Mouse (Mus musculus) MEL (cell line): ENCODE results near the gene Fank1. TPM values are rescaled to one million over a fixed set of nuclear protein-coding genes. Genes with fewer than 3 reads are reported as not detected.

ENCODE experiments used
- DNase-seq: peaks from one replicate; pipeline ENCODE4 v3.0.0; 2011; ENCODE audit warnings: low read depth, low spot score
- H3K27ac ChIP-seq: 2 replicates; pipeline ENCODE4 v1.5.1; 2012; ENCODE audit warnings: low read depth, mild to moderate bottlenecking, control low read depth, low read length, moderate library complexity; ENCODE audit not compliant: control insufficient read depth
- H3K27me3 ChIP-seq, 2 experiments: fragments of 150-350 bp in 1 of 2; sonication (generic) in 1 of 2; 2 replicates each; pipeline ENCODE4 v1.6.1; 2012; ENCODE audit warnings: low read length in 2 of 2, mild to moderate bottlenecking in 2 of 2, improper control_type of control experiment in 1 of 2, moderate library complexity in 1 of 2; ENCODE audit not compliant: insufficient read depth in 2 of 2, control insufficient read depth in 1 of 2
- H3K36me3 ChIP-seq, 2 experiments: 2 replicates each; pipeline ENCODE4 v1.6.1; 2012 to 2014; ENCODE audit warnings: low read length in 2 of 2, improper control_type of control experiment in 1 of 2, inconsistent platforms in 1 of 2, mild to moderate bottlenecking in 1 of 2; ENCODE audit not compliant: insufficient read depth in 2 of 2, control insufficient read depth in 1 of 2
- H3K4me1 ChIP-seq, 2 experiments: fragments of 150-350 bp in 1 of 2; sonication (generic) in 1 of 2; 2 replicates each; pipeline ENCODE4 v1.6.1; 2012; ENCODE audit warnings: low read length in 2 of 2, improper control_type of control experiment in 1 of 2, mild to moderate bottlenecking in 1 of 2; ENCODE audit not compliant: insufficient read depth in 2 of 2, control insufficient read depth in 1 of 2
- H3K4me3 ChIP-seq, 2 experiments: fragments of 150-350 bp in 1 of 2; sonication (generic) in 1 of 2; 2 replicates each; pipeline ENCODE4 v1.5.1; 2012; ENCODE audit warnings: low read depth in 2 of 2, low read length in 2 of 2, mild to moderate bottlenecking in 2 of 2, moderate library complexity in 2 of 2, control low read depth in 1 of 2, improper control_type of control experiment in 1 of 2; ENCODE audit not compliant: control insufficient read depth in 1 of 2, insufficient read depth in 1 of 2
- H3K79me2 ChIP-seq: 2 replicates; pipeline ENCODE4 v1.6.1; 2012; ENCODE audit warnings: mild to moderate bottlenecking, low read length, moderate library complexity; ENCODE audit not compliant: control insufficient read depth, poor library complexity, insufficient read depth
- H3K9ac ChIP-seq: 2 replicates; pipeline ENCODE4 v1.6.1; 2012; ENCODE audit warnings: low read depth, mild to moderate bottlenecking, control low read depth, low read length, moderate library complexity; ENCODE audit not compliant: control insufficient read depth, poor library complexity, severe bottlenecking
- H3K9me3 ChIP-seq: fragments of 150-350 bp; sonication (generic); replicated peaks from 2 replicates; pipeline ENCODE4 v1.6.1; 2012; ENCODE audit warnings: mild to moderate bottlenecking, low read length, improper control_type of control experiment, moderate library complexity; ENCODE audit not compliant: insufficient read depth
- ETS1 ChIP-seq: IDR thresholded peaks from 2 replicates; pipeline ENCODE4 v1.6.1; 2012; ENCODE audit warnings: low read depth, mild to moderate bottlenecking, inconsistent platforms, low read length, improper control_type of control experiment, moderate library complexity
- GATA1 ChIP-seq: IDR thresholded peaks from 2 replicates; pipeline ENCODE4 v1.6.1; 2011; ENCODE audit warnings: low read depth, low read length, improper control_type of control experiment
- KAT2A ChIP-seq: conservative IDR thresholded peaks from 2 replicates; pipeline ENCODE4 v1.6.1; 2012; ENCODE audit warnings: low read depth, low read length, improper control_type of control experiment, inconsistent platforms
- MAX ChIP-seq: IDR thresholded peaks from 2 replicates; pipeline ENCODE4 v1.6.1; 2011; ENCODE audit warnings: low read length, improper control_type of control experiment
- MXI1 ChIP-seq: IDR thresholded peaks from 2 replicates; pipeline ENCODE4 v1.6.1; 2011; ENCODE audit warnings: mild to moderate bottlenecking, low read depth, low read length, improper control_type of control experiment
- MYB ChIP-seq: IDR thresholded peaks from 2 replicates; pipeline ENCODE4 v1.6.1; 2011; ENCODE audit warnings: mild to moderate bottlenecking, low read depth, low read length, improper control_type of control experiment
- POLR2AphosphoS2 ChIP-seq: IDR thresholded peaks from 2 replicates; pipeline ENCODE4 v1.6.1; 2011; ENCODE audit warnings: low read length, improper control_type of control experiment
- RCOR1 ChIP-seq: IDR thresholded peaks from 2 replicates; pipeline ENCODE4 v1.6.1; 2012; ENCODE audit warnings: low read depth, mild to moderate bottlenecking, inconsistent platforms, low read length, improper control_type of control experiment
- ZC3H11A ChIP-seq: IDR thresholded peaks from 2 replicates; pipeline ENCODE4 v1.6.1; 2012; ENCODE audit warnings: low read depth, mild to moderate bottlenecking, inconsistent platforms, low read length, improper control_type of control experiment
- ZNF384 ChIP-seq: IDR thresholded peaks from 2 replicates; pipeline ENCODE4 v1.6.1; 2012; ENCODE audit warnings: low read depth, mild to moderate bottlenecking, inconsistent platforms, low read length, improper control_type of control experiment
- polyA plus RNA-seq, 2 experiments: library from polyadenylated mRNA; stranded (reverse) in 1 of 2; unstranded in 1 of 2; fragments of >175 nt in 1 of 2; fragments of >200 nt in 1 of 2; gene quantifications; 2 replicates each; pipeline versions ENCODE4 v1.2.1 to v1.2.4; 2012; ENCODE audit warnings: low replicate concordance in 2 of 2, low read depth in 1 of 2; ENCODE audit not compliant: insufficient read length in 2 of 2, insufficient read depth in 1 of 2, missing spikeins in 1 of 2
- total RNA-seq: library from RNA; depleted of rRNA; stranded (reverse); fragments of 300-350 nt; gene quantifications from 2 replicates; pipeline ENCODE4 v1.2.3, GENCODE M21; 2012

Gene Fank1
- total and polyA plus RNA-seq, 3 experiments: 0.17 to 1.8 TPM; not detected in 1

GRCm38 (mm10) chr7:133729351-133729750 is 47.3 kb upstream of the Fank1 start:
- no peaks in the 10 kb centered on the region for H3K36me3 ChIP-seq
- no peak overlapping the region for H3K9ac ChIP-seq
- DNase-seq: no peak
- no peaks in the 10 kb centered on the region for H3K79me2 ChIP-seq
- H3K27me3 ChIP-seq: no peaks in the 10 kb centered on the region
- H3K9me3 ChIP-seq: no peaks in the 10 kb centered on the region
- H3K4me1 ChIP-seq: no peaks in the 10 kb centered on the region
- H3K4me3 ChIP-seq: no peak overlapping the region
- H3K27ac ChIP-seq: no peak overlapping the region
- TF ChIP-seq ZC3H11A (no peak), MAX (no peak), POLR2AphosphoS2 (no peak), RCOR1 (no peak)

DNA sequence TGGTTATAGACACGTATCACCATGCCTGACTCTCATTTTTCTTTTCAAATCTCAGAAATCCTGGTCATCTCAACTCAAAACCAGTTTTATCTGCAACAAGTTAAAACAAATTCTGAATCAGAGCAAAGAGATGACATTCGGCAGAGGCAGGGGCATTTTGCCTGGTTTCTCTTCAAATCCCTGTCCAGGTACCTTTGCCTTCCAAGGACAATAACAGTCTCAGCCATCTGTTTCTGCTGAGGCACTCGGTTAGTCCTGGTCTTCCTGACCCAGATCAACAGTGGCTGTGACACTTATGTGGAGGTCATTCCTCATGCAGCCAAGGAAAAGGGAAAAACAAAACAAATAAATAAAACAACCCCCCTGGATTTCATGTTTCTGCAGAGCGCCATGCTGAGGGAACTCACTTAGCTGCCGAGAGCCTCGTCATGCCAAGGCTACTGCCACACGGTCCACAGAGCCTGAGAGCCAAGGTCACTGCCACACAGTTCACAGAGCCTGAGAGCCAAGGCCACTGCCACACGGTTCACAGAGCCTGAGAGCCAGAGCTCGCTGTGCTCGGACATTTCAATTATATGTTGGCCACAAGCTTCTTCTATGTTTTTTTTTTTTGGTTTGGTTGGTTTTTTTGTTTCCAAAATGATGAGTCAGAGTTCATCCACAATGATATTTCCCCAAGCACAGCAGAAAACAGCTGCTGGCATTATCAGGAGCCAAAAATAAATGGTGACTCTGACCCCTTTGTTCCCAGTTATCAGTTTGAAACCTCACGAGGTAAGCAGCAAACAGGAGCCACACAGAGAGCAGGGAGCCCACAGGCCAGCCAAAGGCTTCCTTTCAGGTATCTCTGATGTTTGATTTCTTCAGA is 46.1 kb upstream of the Fank1 start:
- Histone ChIP-seq H3K27ac (no peak overlapping the region), H3K79me2 (no peaks in the 10 kb centered on the region), H3K4me1 (no peaks in the 10 kb centered on the region), H3K9me3 (no peaks in the 10 kb centered on the region), H3K4me3 (no peak overlapping the region), H3K9ac (no peak overlapping the region), H3K36me3 (no peaks in the 10 kb centered on the region), H3K27me3 (no peaks in the 10 kb centered on the region)
- TF ChIP-seq KAT2A (no peak), ETS1 (peak; percentile 52), MYB (no peak), MXI1 (no peak)
- DNase-seq: no peak

- H3K9ac ChIP-seq: no peak overlapping the region
- H3K79me2 ChIP-seq: no peaks in the 10 kb centered on the region
- no peaks in the 10 kb centered on the region for H3K9me3 ChIP-seq
- TF ChIP-seq GATA1 (no peak), ZNF384 (peak; percentile 26; the same call in 1 of the 2 replicates)
- no peak overlapping the region for H3K4me3 ChIP-seq
- H3K27me3 ChIP-seq: no peaks in the 10 kb centered on the region
- no peaks in the 10 kb centered on the region; a peak in 1 of 4 replicates for H3K36me3 ChIP-seq
- no peak for DNase-seq
- no peak overlapping the region for H3K27ac ChIP-seq
- no peaks in the 10 kb centered on the region for H3K4me1 ChIP-seq
These were observed 44.6 kb upstream of the Fank1 start for GRCm38 (mm10) chr7:133731971-133732645.
